Mouse (Mus musculus): ENCODE measurements around the gene Prx.

DNA sequence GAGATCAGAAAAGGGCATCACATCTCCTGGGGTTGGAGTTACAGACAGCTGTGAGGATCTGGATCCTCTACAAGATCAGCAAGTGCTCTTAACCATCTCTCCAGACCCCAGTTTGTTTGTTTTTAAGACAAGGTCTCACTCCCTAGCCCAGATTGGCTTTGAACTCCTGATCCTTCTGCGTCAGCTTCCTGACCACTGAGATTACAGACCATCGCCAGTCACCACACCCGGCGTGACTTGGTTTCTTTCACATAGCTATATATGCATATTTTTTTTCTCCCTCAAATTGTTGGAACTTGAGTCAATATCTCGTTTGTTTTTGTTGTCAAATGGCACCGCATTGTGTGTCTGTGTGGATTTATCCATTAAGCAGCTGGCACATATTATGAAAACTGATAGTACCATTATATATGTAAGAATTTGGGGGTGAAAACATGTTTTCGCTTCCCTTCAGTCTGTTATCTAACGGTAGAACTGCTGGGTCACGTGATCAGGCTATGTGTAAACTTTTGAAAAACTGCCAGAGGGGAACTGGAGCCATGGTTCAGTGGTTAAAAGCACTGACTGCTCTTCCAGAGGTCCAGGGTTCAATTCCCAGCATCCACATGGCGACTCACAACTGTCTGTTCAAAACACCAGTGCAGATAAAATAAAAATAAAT lies 44.5 kb upstream of the Prx start:
- TF ChIP-seq CTCF (IDR thresholded peaks at IDR 0.05; ENCODE audit: low read depth, low read length) (no peak), POLR2A (IDR thresholded peaks at IDR 0.05; ENCODE audit: borderline replicate concordance, low read depth, low read length) (no peak)
